Mouse (Mus musculus) gastrocnemius, postnatal 14 days (tissue): ENCODE measurements around the gene Flt1. TPM values are rescaled to one million over a fixed set of nuclear protein-coding genes. Genes with fewer than 3 reads are reported as not detected.

ENCODE experiments used
- total RNA-seq, 2 experiments: library from RNA; stranded (reverse); gene quantifications; 2 replicates each; pipeline ENCODE4 v1.2.3; 2021

Flt1 gene
- total RNA-seq, 2 experiments from 2014 or later: 14.9 to 21.6 TPM

Other genes starting within 250 kb of the Flt1 start
- 100 to 1,000 TPM; 140 to 145 TPM for gene Pomp, start 134.4 kb upstream of the Flt1 start, total RNA-seq
- gene Slc46a3, start 168.8 kb upstream of the Flt1 start, total RNA-seq: 1 to 10 TPM; 5.5 to 7.9 TPM
- gene Mtus2, start 231.3 kb upstream of the Flt1 start, total RNA-seq: under 1 TPM; 0.35 to 0.73 TPM